Mouse (Mus musculus) heart, postnatal 14 days (tissue): ENCODE measurements around the gene Adgrf1. TPM values are rescaled to one million over a fixed set of nuclear protein-coding genes. Genes with fewer than 3 reads are reported as not detected.
"Not testable (repeated sequence)": the region's sequence is repeated elsewhere in the genome, so short reads cannot be mapped to it uniquely, and the experiment has no call there.

Experiments used
- DNase-seq, 2 experiments: peaks; one replicate each; pipeline ENCODE4 v3.0.0; 2021 to 2022
- intact Hi-C: fragments of 180-260 bp; cut with DNase I; formaldehyde crosslinking; loops from one replicate; pipeline ENCODE4 v1.15.1; 2025
- total RNA-seq, 2 experiments: library from RNA; stranded (reverse); gene quantifications; 2 replicates each; pipeline ENCODE4 v1.2.3; 2021

The Adgrf1 gene
- total RNA-seq, 2 experiments from 2014 or later = not detected

DNA sequence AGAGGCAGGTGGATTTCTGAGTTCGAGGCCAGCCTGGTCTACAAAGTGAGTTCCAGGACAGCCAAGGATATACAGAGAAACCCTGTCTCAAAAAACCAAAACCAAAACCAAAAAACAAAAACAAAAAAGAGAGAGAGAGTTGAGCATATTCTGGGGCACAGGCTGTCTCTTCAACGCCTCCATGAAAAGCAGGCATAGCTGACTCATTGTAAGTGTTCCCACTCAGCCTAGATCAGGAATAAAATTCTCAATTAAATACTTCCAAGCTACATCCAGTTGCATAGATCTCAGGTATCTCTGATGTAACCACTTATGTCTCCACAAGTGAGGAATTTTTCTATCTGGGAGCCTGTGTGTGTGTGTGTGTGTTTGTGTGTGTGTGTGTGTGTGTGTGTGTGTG, 76.4 kb downstream of the Adgrf1 start:
- intact Hi-C loops, DNase-seq: not testable (repeated sequence)

DNA sequence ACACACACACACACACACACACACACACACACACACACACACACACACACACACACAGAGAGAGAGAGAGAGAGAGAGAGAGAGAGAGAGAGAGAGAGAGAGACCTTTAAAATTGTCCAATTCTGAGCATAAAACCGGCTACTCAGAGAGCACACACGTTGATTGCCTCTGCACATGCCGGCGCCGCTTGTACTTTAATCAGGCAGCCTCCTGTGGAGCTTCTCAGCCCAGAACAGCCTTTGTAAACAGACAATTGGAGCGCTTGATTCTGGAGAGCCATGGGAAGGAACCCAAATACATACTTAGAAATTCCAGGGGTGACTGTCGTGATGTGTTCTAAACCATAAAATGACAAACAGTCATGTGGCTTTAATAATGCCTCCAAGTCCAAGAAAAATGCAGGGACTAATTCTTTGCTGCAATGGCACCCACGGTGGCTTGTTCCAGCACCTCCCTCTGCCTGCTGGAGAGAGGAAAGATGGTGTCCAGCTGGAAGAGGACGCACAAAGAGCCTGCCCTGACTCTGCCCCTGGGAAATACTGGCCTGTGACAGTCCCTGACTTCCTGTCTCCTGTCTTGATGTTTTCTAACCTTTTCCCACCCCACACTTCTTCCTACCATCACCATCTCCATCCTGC, 87.9 kb downstream of the Adgrf1 start:
- DNase-seq = no peak
- intact Hi-C loops = no loop called here

DNA sequence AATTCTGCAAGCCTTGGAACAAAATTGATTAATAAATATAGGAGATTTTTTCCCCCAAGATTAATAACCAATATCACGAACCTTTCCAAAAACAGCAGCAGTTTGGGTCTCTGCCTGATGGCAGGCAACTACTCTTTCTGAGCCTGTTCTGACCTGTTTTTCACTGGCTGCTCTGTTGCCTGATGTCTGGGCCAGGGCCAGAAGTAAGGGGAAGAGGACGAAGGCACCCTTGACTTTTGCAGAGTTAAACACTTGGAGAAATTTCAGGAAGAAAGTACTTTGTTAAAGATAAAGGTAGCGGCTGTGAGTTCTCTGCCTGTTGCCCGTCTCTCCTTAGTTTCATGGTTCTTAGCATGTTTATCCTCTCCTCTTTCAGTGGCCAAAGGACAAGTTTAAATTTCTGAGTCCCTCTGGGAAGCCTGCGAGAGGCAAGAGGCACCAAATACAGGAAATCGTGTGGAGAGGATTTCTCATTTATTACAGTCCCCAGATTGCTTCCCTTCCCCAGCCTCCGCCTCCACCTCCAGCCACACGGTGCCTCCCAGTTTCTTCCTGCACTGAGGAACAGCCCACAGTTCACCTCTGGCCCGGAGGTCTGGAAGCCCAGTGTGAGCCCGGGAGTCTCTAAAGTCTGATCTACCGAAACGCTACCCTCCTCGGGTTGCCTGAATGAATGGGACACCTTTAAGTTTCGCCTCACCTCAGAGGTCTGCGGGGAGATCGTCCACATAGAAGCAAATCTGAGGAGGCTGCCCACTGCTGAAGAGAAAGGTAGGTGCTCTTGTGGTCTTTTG, 89.9 kb downstream of the Adgrf1 start, which contains the start of gene Adgrf5:
Adgrf5 (plus strand) TSS at position 626 of the 794 bp plus-strand sequence.
- intact Hi-C loops = loop anchor here (2.0 to 5.0 kb wide), 2 partner anchors 31 to 42 kb away; no protein-coding TSS in a partner anchor
- peak; percentile 43 to 66 for DNase-seq

DNA sequence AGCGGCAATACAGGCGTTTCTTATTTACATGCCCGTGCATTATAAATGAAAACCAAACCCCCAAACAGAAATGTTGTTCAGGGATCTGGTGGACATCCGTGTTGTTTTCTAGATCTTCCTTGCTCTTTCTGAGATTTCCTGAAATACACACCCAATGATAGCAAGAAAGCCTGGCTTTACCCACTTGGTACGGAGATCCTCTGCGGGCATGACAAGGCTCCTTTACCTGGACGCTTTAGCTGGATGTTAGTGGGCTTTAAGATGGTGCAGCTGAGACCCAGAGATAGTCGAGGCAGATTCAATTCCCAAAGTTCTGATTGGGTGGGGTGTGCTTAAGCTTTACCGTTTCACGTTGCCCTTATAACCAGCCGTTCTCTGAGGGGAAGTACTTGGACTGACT, 90.9 kb downstream of the Adgrf1 start:
- DNase-seq = no peak
- intact Hi-C loops = loop anchor here (2.0 to 5.0 kb wide), 2 partner anchors 32 to 41 kb away; no protein-coding TSS in a partner anchor

DNA sequence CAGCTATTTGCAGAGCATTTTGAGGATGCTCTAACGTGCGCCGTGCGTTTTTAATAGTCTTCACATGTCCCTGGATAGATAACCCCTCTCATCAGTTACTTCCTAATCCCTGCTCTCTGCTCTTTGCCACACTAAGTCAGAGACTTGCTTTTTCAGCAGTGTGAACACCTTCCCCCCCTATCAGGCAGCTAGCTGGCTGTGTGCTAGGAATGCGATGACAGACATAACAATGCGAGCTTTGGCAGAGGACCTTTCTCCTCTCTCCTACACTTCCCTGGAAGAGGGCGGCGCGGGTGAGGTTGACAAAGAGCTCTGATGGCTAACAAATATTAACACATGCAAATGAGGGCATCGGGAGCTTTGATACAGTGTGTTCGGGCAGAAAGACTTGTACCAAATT, 92.2 kb downstream of the Adgrf1 start:
- intact Hi-C loops = loop anchor here (5.0 kb wide), 1 partner anchor 40 kb away; no protein-coding TSS in a partner anchor
- peak in 1 of 2 experiments; percentile 45 for DNase-seq

DNA sequence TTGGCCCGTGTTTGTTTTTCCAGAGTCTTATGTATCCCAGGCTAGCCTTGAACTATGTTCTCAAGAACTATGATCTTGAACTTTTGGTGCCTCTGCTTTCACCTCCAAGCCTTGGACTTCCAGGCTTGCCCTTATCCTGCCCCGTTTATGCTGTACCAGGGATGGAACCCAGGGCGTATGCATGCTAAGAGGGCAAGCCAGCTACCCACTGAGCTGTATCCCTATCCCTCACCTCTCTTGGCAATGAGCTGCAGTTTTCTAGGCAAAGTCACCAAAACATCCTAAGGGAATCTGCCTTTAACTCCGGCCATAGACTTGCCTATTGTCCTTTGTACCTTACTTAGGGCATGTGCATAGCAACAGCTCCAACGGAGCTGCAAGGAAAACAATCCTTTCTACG, 92.8 kb downstream of the Adgrf1 start:
- no peak for DNase-seq
- intact Hi-C loops = loop anchor here (5.0 kb wide), 1 partner anchor 39 kb away; no protein-coding TSS in a partner anchor

DNA sequence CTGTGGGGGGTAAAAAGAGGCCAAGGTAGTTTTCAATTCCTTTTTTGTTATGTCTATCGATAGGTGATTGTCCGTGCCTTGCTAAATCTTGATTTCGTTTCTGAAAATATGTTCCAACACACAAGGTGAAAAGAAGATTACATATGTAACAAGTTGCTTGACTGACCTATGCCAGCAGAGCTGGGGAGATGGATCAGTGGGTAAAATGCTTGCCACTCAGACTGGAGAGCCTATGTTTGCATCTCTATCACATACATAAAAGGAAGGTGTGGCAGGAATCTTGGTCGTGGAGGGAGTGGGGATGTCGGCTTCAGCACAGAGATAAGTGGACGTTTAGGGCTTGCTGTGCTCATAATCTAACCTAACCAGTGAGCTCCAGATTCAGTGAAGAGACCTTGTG, 93.8 kb downstream of the Adgrf1 start:
- intact Hi-C loops = loop anchor here (5.0 kb wide), 1 partner anchor 38 kb away; no protein-coding TSS in a partner anchor
- DNase-seq = no peak

DNA sequence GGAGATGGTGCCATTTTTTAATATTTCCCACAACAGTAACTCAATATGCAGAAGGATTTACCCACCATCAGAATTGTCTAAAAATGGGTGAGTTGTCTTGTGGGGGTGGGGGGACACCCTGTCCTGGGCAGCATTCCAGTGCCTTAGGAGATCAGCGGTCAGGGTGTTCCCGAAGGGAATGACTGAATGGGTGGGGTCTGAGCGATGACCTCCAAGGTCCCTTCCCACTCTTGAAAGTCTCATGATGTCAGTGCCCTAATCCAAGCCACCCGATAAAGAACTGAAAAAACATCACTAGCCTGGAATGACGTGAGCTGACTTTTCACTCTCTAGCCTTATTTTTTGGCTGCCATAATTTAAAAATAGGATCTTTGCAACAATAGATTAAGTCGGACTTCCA, 95.2 kb downstream of the Adgrf1 start:
- intact Hi-C loops = no loop called here
- DNase-seq = peak; percentile 40 to 50

DNA sequence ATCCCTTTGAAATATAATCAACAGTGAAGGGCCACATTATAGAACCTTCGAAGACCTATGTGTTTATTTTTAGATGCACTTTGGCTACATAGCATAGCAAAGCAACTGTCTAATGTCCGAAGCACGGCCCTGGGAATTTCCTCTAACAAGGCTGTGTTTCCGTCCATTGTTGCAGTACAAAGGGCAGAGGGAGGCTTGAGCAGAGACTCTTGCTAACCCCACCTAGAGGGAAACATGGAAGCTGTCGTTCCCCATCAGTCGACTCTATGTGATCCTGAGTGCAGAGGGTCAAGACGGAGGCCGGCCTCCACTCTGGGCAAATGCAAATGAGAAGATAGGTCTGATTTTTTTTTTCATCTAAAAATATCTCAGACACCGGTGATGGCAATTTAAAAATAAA, 96.4 kb downstream of the Adgrf1 start:
- intact Hi-C loops = no loop called here
- DNase-seq = peak in 1 of 2 experiments; percentile 31

DNA sequence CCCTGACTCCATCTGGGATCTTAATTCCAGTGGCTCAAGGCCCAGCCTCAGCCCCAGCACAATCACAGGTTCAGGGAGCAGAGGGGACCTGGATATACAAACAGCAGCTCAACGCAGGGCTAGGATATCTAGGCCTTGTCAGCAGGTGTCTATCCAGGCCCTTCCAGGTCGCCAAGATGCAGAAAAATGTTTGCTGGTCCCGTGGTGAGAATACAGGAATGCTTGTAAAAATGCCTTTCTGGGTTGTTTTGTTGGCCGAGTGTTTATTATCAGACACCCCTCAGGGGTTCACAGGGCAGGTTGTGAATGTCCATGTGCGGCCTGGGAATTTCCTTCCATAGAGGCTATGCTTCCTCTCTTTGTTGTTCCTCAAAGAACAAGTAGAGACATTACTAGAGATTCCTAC, 98.0 kb downstream of the Adgrf1 start:
- peak in 1 of 2 experiments; percentile 30 for DNase-seq
- intact Hi-C loops = no loop called here

DNA sequence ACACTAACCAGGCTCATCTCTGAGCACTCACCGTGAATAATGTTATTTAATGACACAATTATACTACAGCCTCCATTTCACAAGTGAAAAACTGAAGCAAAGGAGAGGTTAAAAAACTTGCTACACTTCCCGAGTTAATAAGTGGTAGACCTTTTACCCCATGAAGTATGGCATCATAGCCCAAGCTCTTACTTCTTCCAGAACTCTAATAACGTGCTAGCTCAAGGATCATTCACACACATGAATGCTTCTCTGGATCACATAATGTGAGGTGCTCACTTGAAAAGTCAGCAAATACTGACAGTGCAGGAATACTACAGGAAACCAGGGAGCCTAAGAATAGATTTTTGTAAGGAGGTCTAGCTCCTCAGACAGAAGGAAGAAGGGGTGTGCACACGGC, 102.5 kb downstream of the Adgrf1 start:
- intact Hi-C loops = no loop called here
- DNase-seq = no peak

DNA sequence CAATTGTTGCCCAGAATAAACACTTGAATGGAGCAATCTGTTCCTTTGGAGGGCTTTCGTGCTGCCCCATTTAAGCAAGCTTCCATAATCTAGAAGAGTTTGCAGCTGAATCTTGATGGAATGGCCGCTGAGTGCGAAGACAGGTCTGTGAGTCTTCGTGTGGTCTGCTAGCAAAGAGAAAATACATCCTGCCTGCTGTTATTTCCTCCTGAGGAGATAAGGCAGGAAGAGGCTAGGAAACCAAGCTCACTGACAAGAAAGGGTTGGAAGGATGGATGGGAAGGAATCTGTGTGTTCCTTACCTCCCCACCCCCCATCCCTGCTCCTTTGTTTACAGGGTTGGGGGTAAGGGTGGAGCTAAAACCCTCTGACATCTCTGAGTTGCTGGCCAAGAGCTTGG, 103.9 kb downstream of the Adgrf1 start:
- no peak for DNase-seq
- intact Hi-C loops = no loop called here

Other genes with a start within 250 kb of the Adgrf1 start
- gene Adgrf5, start 90.1 kb downstream of the Adgrf1 start, total RNA-seq = 100 to 1,000 TPM; 256 to 273 TPM
- gene Mep1a, start 232.5 kb downstream of the Adgrf1 start, total RNA-seq = not detected